Mouse (Mus musculus): Measurements from ENCODE around the gene Ears2.

DNA sequence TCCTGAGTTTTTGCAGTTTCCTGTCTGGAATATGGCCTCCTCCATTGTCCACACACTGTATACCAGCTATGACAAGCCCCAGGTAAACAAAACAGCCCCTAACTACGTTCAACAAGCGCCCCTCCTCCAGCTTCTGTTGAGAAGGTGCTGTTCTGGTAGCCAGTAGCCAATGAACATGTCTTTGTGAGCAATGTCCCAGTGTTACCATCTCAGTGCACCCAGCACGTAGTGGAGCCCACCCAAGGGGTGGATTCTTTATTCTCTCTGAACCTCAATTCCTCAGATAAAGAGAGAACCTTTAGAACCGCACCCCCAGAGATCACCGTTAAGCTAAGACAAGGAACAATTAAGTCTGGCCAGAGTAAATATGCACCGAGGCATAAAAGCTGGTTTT lies 46.8 kb downstream of the Ears2 start:
- no peak for TF ChIP-seq CTCF (IDR thresholded peaks at IDR 0.05; ENCODE audit: low read depth)
- TF ChIP-seq EP300 (IDR thresholded peaks at IDR 0.05; ENCODE audit: low read depth): no peak
